Mouse (Mus musculus) right cerebral cortex, postnatal 10 days (tissue): ENCODE data around the gene Usp3.

Source experiments
- DNase-seq, 2 experiments: peaks; one replicate each; pipeline ENCODE4 v3.0.0; 2021; ENCODE audit warnings: low spot score in 2 of 2

The Usp3 gene

DNA sequence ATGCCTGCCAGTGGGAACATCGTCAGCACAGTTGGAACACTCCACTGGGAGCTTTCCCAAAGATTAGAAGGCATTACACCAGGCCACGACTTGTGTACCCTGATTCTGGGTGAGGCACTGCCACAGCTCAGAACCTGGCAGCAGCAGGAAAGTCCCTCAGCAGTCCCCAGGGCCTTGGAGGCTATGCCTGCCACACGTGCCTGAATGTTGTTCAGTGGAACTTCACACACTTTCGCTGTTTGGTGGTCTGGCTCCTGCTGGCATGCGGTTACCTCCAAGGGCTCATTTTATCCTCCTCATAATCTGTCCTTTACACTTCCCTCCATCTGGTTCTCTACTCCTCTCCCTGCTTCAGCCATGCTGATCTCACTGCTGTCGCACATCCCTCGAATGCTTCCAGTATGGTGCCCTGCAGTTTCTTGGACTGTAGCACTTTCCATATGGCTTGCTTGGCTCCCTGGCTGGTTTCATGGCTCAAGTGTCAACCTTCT is 82.5 kb downstream of the Usp3 start:
- DNase-seq, result peak; percentile 39 to 47

DNA sequence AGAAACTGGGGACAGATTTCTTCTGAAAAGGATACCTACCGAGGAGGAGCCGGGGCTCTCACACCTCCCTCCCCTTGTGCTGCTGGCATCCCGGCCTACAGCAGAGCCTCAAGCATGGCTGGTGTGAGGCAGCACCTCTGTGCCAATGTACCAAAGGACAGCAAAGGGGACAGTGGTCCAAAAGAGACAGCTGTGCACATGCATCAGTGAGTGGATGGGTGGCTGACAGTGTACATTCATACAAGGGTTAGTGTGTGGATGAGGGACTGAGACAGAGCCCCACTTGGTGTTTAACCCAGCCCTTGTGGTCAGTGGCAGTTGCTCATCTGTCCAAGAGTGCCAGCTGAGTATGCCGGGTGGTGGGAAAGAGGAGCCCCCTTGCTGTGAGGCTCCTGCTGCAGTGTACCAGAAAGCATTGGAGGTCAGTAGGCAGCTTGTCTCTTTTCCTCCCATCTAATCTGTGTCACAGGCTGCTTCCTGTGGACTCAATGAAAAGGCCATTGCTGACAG is 84.0 kb downstream of the Usp3 start:
- no peak for DNase-seq

- DNase-seq, result no peak
These were observed 85.3 kb downstream of the Usp3 start for GRCm38 (mm10) chr9:66507684-66508083.

DNA sequence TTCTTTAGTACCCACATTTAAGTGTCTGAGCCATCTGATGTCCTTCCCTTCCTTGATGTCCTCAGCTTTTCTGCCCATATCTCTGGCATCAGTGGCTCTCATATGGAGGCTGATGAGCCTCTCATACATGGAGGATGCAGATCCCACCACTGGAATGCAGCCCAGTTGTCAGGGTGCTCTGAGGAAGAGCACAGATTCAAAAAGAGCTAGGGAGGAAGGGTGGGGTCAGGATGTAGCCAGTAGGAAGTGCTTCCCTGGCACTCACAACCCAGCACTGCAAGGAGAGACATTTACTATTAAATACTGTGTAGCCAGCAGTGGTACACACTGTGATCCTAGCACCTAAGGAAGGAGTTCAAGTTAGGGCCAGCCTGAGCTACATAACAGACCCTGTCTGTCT is 86.5 kb downstream of the Usp3 start:
- DNase-seq, result no peak

DNA sequence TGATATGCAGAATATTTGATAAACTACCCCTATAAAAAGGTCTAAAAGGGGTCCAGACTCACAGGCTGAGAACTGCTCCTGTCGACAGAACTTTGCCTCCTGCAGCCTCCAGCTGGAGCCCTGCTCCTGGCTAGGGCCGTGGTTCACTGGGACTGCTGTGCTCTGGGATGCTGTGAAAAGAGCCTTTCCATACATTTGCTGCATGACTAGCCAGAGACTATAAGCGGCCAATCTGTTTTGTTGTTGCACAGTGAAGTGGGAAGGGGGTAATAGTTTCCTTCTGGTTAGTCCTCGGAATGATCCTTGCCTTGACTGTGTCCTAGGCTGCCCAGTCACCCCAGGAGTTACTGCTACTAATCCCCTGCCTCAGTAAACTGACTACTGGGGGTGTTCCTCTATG is 86.9 kb downstream of the Usp3 start:
- DNase-seq, result no peak

DNA sequence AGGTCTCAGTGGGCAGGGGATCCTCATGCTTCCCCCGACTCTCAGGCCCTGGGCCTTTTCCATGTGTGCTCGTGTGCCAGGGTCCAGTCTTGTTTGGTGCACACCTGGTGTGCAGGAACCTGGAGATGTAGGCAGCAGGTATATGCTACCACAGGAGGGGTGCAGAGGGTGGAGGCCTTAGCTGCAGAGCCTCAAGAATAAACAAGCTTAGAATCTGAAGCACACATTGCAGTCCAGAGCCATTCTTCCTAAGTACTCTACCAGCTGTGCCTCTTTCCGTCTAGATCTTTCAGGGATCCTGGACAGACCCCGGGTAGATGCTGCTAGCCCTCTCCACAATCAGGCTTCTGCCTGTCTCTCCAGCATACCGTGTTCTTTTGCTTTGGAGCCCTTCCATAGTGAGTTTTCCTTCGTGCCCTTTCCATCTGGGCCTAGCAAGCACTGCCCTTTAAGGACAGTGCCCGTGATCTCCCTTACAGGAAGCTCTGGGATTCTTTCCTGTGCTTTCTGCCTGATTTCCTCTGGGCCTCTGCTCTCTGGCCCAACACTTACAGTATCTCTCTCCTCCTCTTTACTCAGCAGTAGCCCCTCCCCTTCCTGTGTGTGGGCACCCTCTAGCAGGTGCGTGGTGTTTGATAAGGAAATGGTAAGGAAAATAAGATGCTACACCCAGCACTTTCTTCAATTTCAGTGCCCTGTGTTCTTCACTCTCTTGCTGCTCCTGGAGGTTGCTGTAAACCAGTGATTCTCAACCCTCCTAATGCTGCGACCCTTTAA is 87.6 kb downstream of the Usp3 start:
- DNase-seq, result no peak

DNA sequence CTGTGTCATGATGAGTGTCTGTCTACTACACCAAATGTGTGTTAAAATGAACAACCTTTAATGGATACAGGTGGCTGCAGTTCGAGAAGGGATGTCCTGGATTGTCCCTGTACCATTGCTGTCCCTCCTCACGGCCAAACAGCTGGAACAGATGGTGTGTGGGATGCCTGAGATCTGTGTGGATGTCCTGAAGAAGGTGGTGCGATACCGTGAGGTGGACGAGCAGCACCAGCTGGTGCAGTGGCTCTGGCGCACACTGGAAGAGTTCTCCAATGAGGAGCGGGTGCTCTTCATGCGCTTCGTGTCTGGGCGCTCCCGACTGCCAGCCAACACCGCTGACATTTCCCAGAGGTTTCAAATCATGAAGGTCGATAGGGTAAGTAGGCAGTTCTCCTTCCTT is 88.4 kb downstream of the Usp3 start:
- DNase-seq, result peak; percentile 46 to 67

GRCm38 (mm10) chr9:66503879-66504411 is 89.0 kb downstream of the Usp3 start:
- DNase-seq, result no peak

DNA sequence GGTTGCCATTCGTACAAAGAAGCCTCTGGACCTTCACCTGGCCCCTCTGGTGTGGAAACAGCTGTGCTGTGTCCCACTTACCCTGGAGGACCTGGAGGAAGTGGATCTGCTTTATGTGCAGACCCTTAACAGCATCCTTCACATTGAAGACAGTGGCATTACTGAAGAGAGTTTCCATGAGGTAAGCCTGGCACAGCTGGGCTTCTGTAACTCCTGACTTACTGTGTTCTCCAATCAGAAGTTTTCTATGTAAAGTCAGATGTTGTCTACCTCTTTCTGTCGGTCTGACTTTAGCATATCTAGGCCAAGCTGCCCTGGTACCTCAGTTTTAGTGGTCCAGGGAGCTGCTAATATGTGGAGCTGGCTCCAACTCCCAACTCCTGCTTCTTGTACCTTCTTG is 91.7 kb downstream of the Usp3 start:
- no peak for DNase-seq

DNA sequence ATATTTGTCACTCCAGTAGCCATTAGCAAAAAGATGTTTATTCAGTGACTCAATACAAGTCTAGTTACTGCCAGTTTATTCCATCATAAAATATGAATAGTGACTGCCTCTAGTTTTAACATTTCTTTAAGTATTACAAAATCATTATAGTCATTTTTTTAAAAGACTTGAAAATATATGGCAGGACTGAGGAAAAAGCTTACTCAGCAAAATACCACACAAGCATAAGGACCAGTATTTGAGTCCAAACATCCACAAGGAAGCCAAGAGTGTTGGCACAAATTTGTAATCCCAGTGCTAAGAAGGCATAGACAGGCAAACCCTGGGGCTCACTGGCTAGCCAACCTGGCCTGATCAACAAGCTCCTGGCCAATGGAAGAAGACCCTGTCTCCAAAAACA is 99.0 kb downstream of the Usp3 start:
- no peak for DNase-seq

DNA sequence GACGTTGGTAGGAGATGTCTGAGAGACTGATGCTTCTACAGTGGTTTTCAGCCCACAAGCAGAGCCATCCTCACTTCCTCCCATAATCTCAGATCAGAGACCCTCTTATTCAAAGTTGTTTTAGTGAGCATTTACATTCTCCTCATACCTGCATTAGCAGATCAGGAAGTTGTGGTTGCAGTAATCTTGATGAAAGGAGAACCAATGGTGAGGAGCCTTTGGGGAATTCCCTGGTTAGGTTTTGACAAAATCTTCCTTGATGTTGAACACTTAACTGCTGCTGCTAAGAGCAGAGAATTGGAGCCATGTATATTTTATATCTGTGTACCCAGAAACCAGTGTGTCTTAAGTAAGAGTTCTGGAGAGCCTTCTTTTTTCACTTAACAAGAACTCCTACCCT is 100.6 kb downstream of the Usp3 start:
- DNase-seq, result no peak

DNA sequence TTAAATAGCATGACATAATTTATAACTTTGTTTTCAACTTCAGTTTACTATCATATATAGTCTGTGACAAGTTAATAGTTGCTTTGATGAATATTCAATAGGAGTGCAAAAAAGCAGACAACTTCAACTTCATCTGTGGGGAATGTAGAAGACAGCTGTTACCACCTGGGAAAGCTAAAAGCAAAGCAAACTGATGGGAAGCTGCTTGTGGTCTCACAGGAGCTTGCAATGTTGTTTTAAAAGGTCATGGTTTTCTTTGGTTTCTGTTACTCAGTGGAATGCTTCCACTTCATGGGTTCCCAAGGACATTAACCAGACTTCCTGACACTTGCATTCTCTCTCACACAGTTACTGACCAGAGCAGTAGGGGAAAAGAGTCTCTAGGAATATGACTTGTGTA is 104.2 kb downstream of the Usp3 start:
- DNase-seq, result no peak

DNA sequence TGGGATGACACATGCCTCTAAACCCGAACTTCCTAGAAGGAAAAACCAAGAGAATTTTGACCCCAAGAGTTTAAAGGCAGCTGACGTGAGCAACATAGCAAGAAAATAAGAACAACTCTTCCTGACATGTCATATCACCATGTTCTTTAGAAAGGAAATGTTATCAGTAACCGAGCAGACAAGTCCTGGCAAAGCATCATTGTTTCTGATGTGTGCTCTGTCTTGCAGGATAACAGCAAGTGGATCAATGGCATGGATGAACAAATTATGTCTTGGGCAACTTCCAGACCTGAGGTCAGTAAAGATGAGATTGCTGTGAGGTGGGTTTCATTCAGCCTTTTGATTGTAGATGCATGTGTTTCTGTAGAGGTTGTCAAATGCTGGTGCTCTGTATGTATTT is 109.5 kb downstream of the Usp3 start:
- DNase-seq, result no peak

DNA sequence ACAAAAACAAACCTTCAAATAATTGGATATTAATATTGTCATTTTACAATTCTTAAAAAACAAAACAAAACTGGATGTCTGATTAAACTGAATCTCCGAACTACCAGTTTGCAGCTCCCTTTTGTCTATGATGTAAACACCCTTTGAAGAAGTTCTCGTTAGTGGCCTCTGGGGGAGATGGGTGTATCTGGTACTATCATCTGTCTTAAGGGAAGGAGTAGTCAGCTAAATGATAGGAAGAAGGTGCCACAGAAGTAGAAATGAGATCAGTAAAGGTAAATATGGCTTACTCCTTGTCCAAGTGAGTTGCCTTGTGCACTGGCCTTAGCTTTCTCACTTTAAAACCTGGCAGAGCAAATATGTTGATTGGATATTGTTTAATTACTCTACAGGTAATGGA is 115.2 kb downstream of the Usp3 start:
- no peak for DNase-seq

GRCm38 (mm10) chr9:66465087-66465486 is 127.9 kb downstream of the Usp3 start:
- DNase-seq, result peak in 1 of 2 experiments; percentile 34
